Mouse (Mus musculus) E14TG2a.4 (cell line): Measurements from ENCODE around the gene Diaph3.

Experiments
- CTCF ChIP-seq: conservative IDR thresholded peaks from 2 replicates; pipeline ENCODE4 v1.5.1; 2014; ENCODE audit warnings: low read length
- POU5F1 ChIP-seq: IDR thresholded peaks from 2 replicates; pipeline ENCODE4 v1.6.1; 2014; ENCODE audit warnings: low read length, borderline replicate concordance

- no peak for TF ChIP-seq CTCF
- TF ChIP-seq POU5F1, result no peak
These were observed 57.1 kb downstream of the Diaph3 start for GRCm38 (mm10) chr14:87083911-87084310.
